15 mouse cellular contexts compared by ENCODE assay signal in the genomic region with DNA sequence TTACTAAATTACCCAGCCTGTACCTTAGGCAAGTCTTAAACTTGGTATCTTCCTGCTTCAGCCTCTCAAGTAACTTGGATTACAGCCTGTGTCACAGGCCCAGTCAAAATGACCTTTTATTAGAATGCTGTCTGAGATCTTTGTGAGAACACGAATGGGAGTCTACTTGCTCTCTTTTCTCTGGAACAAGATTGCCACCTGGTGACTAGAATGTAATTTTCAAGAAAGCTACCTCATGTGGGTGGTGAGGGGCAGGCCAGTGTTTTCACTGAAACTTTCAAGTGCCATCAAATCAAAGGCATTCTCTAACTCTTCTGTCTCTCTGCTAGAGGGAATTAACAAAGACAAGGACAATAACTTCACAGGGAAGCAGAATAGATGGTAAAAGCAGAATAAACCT. TPM values are rescaled to one million over a fixed set of nuclear protein-coding genes. Genes with fewer than 3 reads are reported as not detected.
A peak's percentile ranks its signal among the peaks of the same experiment; 100 is the strongest.
DNase-seq lines count a peak whose midpoint lies in the region; ATAC-seq and TF ChIP-seq lines count a peak whose summit lies in the region.
"Had no signal": no experiment of that assay in that cellular context is flagged by ENCODE, and none has a peak within 500 bp of the region (broad histone marks: within the 10 kb centered on the region; RNA-seq: fewer than 3 reads in every experiment).

No protein-coding gene starts in this region.

- H3K27ac ChIP-seq in heart, postnatal 0 days (ENCODE audit: low read depth), result no peak overlapping the region
- H3K27ac ChIP-seq in lung, embryonic 14.5 days (ENCODE audit: low read depth), result no peak overlapping the region
- no peak overlapping the region for H3K27ac ChIP-seq in forebrain, embryonic 13.5 days
- H3K27ac ChIP-seq: hindbrain, embryonic 13.5 days; left cerebral cortex, adult 2 months; limb, embryonic 15.5 days had no signal

- no peak overlapping the region for H3K4me3 ChIP-seq in heart, postnatal 0 days (ENCODE audit: low read depth, low read length)
- no peak overlapping the region for H3K4me3 ChIP-seq in lung, embryonic 14.5 days (ENCODE audit: low read depth, low read length)
- H3K4me3 ChIP-seq in forebrain, embryonic 13.5 days, result no peak overlapping the region
- H3K4me3 ChIP-seq: hindbrain, embryonic 13.5 days; left cerebral cortex, adult 2 months; limb, embryonic 15.5 days; myocyte had no signal

- no peaks in the 10 kb centered on the region for H3K4me1 ChIP-seq in heart, postnatal 0 days (ENCODE audit: control insufficient read depth, insufficient read depth)
- H3K4me1 ChIP-seq in lung, embryonic 14.5 days (ENCODE audit: insufficient read depth), result no peaks in the 10 kb centered on the region
- no peaks in the 10 kb centered on the region for H3K4me1 ChIP-seq in forebrain, embryonic 13.5 days
- H3K4me1 ChIP-seq: hindbrain, embryonic 13.5 days; limb, embryonic 15.5 days had no signal

- TF ChIP-seq EP300 in heart, postnatal 0 days (IDR thresholded peaks at IDR 0.05; ENCODE audit: low read depth), result no peak

- no peaks in the 10 kb centered on the region for H3K27me3 ChIP-seq in heart, postnatal 0 days (ENCODE audit: control insufficient read depth, insufficient read depth, low read length)
- no peaks in the 10 kb centered on the region for H3K27me3 ChIP-seq in lung, embryonic 14.5 days (ENCODE audit: insufficient read depth, low read length)
- H3K27me3 ChIP-seq in splenic B cell, adult 2 months (ENCODE audit: control insufficient read depth, insufficient read depth, low read length, poor library complexity, severe bottlenecking), result no peaks in the 10 kb centered on the region
- no peaks in the 10 kb centered on the region for H3K27me3 ChIP-seq in forebrain, embryonic 13.5 days
- H3K27me3 ChIP-seq: hindbrain, embryonic 13.5 days; limb, embryonic 15.5 days had no signal

- ATAC-seq in heart, postnatal 0 days (ENCODE audit: insufficient read depth, low read depth), result no peak
- ATAC-seq in lung, embryonic 14.5 days (ENCODE audit: insufficient read depth), result no peak
- ATAC-seq in forebrain, embryonic 13.5 days, result no peak
- ATAC-seq: activated CD4-positive, CD25-positive, alpha-beta regulatory T cell, adult 4 months had no signal

- no peaks in the 10 kb centered on the region for H3K36me3 ChIP-seq in heart, postnatal 0 days (replicated peaks; ENCODE audit: control insufficient read depth, insufficient read depth, low read length)
- no peaks in the 10 kb centered on the region for H3K36me3 ChIP-seq in lung, embryonic 14.5 days (ENCODE audit: insufficient read depth)
- H3K36me3 ChIP-seq in splenic B cell, adult 2 months (ENCODE audit: control insufficient read depth, insufficient read depth, low read length, poor library complexity, severe bottlenecking), result no peaks in the 10 kb centered on the region
- H3K36me3 ChIP-seq in forebrain, embryonic 13.5 days (ENCODE audit: poor library complexity, severe bottlenecking), result peaks cover 14% of the 10 kb centered on the region
- H3K36me3 ChIP-seq: limb, embryonic 15.5 days had no signal

- H3K4me2 ChIP-seq in heart, postnatal 0 days (ENCODE audit: low read depth, low read length), result no peak overlapping the region
- no peak overlapping the region for H3K4me2 ChIP-seq in lung, embryonic 14.5 days
- H3K4me2 ChIP-seq in forebrain, embryonic 13.5 days, result no peak overlapping the region
- H3K4me2 ChIP-seq: hindbrain, embryonic 13.5 days; limb, embryonic 15.5 days had no signal

- intact Hi-C loops in heart, postnatal 10 days (cut with DNase I), result no loop called here

- no peak overlapping the region for H3K9ac ChIP-seq in heart, postnatal 0 days (replicated peaks; ENCODE audit: low read depth, low read length)
- no peak overlapping the region for H3K9ac ChIP-seq in lung, embryonic 14.5 days
- H3K9ac ChIP-seq in forebrain, embryonic 13.5 days, result no peak overlapping the region
- H3K9ac ChIP-seq: hindbrain, embryonic 13.5 days; limb, embryonic 15.5 days had no signal

- 2% methylated on average over 1 of the region's 1 CpGs for WGBS in heart, postnatal 0 days
- WGBS in lung, embryonic 14.5 days, result 13% methylated on average over 1 of the region's 1 CpGs
- 21% methylated on average over 1 of the region's 1 CpGs for WGBS in forebrain, embryonic 13.5 days

- no peaks in the 10 kb centered on the region for H3K9me3 ChIP-seq in heart, postnatal 0 days (replicated peaks; ENCODE audit: control insufficient read depth, low read length)
- H3K9me3 ChIP-seq in lung, embryonic 14.5 days (ENCODE audit: low read depth, low read length), result no peaks in the 10 kb centered on the region
- H3K9me3 ChIP-seq in forebrain, embryonic 13.5 days (replicated peaks), result no peaks in the 10 kb centered on the region
- H3K9me3 ChIP-seq: hindbrain, embryonic 13.5 days; limb, embryonic 15.5 days had no signal

- peak; percentile 43 for TF ChIP-seq CTCF in heart, postnatal 0 days (IDR thresholded peaks at IDR 0.05; ENCODE audit: low read depth)
- peak; percentile 29 for TF ChIP-seq CTCF in lung, embryonic 14.5 days (IDR thresholded peaks at IDR 0.05; ENCODE audit: low read depth)

- DNase-seq in heart, postnatal 0 days (ENCODE audit: low spot score), result peak; percentile 13
- no peak for DNase-seq in heart, postnatal 10 days
- peak; percentile 53 for DNase-seq in lung, embryonic 14.5 days
- DNase-seq in lung, postnatal 4 days, result no peak
- DNase-seq in NIH3T3 (ENCODE audit: low read depth), result peak; percentile 41
- DNase-seq in splenic B cell, adult 2 months (ENCODE audit: low read depth, low spot score), result peak; percentile 33
- DNase-seq: cerebellum, adult 11 months; gastrocnemius, postnatal 10 days; right cerebral cortex, postnatal 25 days had no signal

RNA-seq across cellular contexts. Expression of gene Manf, which starts 22.0 kb away (rescaled TPM):
- total RNA-seq in heart, postnatal 0 days (2014; rRNA removed; ENCODE audit: low replicate concordance), result 50.8 and 55.2 TPM in 2 replicates
- 88.0 and 137 TPM in 2 replicates for polyA plus RNA-seq in heart, postnatal 0 days (2015; fragmentation: Nextera tagmentation; extraction: Ambion mirVana)
- total RNA-seq in heart, postnatal 10 days (2021), result 10 to 100 TPM; 95.7 to 95.9 TPM
- polyA plus RNA-seq in lung, embryonic 14.5 days (2014; fragmentation: Nextera tagmentation; extraction: Ambion mirVana), result 246 and 279 TPM in 2 replicates
- polyA plus RNA-seq in forebrain, embryonic 13.5 days (2015; fragmentation: Nextera tagmentation; extraction: Ambion mirVana), result 205 and 222 TPM in 2 replicates

RNA-seq across cellular contexts. Expression of gene Rbm15b, which starts 26.5 kb away (rescaled TPM):
- 14.5 and 23.8 TPM in 2 replicates for total RNA-seq in heart, postnatal 0 days (2014; rRNA removed; ENCODE audit: low replicate concordance)
- polyA plus RNA-seq in heart, postnatal 0 days (2015; fragmentation: Nextera tagmentation; extraction: Ambion mirVana), result 2.2 TPM in 2 replicates
- 10 to 100 TPM; 18.1 to 19.8 TPM for total RNA-seq in heart, postnatal 10 days (2021)
- 22.2 and 25.3 TPM in 2 replicates for polyA plus RNA-seq in lung, embryonic 14.5 days (2014; fragmentation: Nextera tagmentation; extraction: Ambion mirVana)
- polyA plus RNA-seq in forebrain, embryonic 13.5 days (2015; fragmentation: Nextera tagmentation; extraction: Ambion mirVana), result 14.0 and 14.2 TPM in 2 replicates

Comparison
In these comparisons a context has a peak if more than half of its experiments do, and no peak if none do; other contexts are left out.
1. DNase-seq: peak in heart, postnatal 0 days (single experiment), lung, embryonic 14.5 days (single experiment), NIH3T3 (single experiment) and splenic B cell, adult 2 months (single experiment); none in heart, postnatal 10 days (0 of 2) and lung, postnatal 4 days (0 of 2).